Comparison of ENCODE assay signal across 14 mouse cellular contexts in genomic region chr5:125480434-125481231, GRCm38 (mm10). TPM values are rescaled to one million over a fixed set of nuclear protein-coding genes. Genes with fewer than 3 reads are reported as not detected.
"Had no signal": no experiment of that assay in that cellular context is flagged by ENCODE, and none has a peak within 500 bp of the region (broad histone marks: within the 10 kb centered on the region; RNA-seq: fewer than 3 reads in every experiment).

No protein-coding gene starts in this region.

- H3K9ac ChIP-seq: limb, embryonic 15.5 days; liver, embryonic 13.5 days; midbrain, embryonic 12.5 days had no signal

- H3K9me3 ChIP-seq: limb, embryonic 15.5 days; liver, embryonic 13.5 days; midbrain, embryonic 12.5 days had no signal

- DNase-seq: kidney, adult 8-10 months; layer of hippocampus, adult 9-11 months; layer of hippocampus, postnatal 36 days; liver, embryonic 13.5 days; lung, adult 18-20 months; right cerebral cortex, postnatal 14 days; thymus, adult 18-20 months; thymus, postnatal 25 days had no signal

- ATAC-seq: inflammation-experienced regulatory T-cells, adult 6 months; midbrain, embryonic 16.5 days had no signal

- H3K4me3 ChIP-seq: limb, embryonic 15.5 days; liver, embryonic 13.5 days; midbrain, embryonic 12.5 days had no signal

- H3K27me3 ChIP-seq: limb, embryonic 15.5 days; liver, embryonic 13.5 days; midbrain, embryonic 12.5 days had no signal

- H3K4me2 ChIP-seq: limb, embryonic 15.5 days; liver, embryonic 13.5 days; midbrain, embryonic 12.5 days had no signal

- H3K27ac ChIP-seq: limb, embryonic 15.5 days; liver, embryonic 13.5 days; midbrain, embryonic 12.5 days had no signal

RNA-seq across cellular contexts. Expression of gene Tmem132b, which starts 50.9 kb away (rescaled TPM):
- total RNA-seq: megakaryocyte-erythroid progenitor cell, adult 5-6 weeks had no signal
- polyA plus RNA-seq: inflammation-experienced regulatory T-cells, adult 6 months; lung, embryonic 16.5 days had no signal
